In genomic region chr1:139478898-139479297, GRCm38 (mm10) we compare ENCODE assay signal across 29 mouse cellular contexts. TPM values are rescaled to one million over a fixed set of nuclear protein-coding genes. Genes with fewer than 3 reads are reported as not detected.
DNase-seq lines count a peak whose midpoint lies in the region; ATAC-seq lines count a peak whose summit lies in the region.
"Had no signal": no experiment of that assay in that cellular context is flagged by ENCODE, and none has a peak within 500 bp of the region (broad histone marks: within the 10 kb centered on the region; RNA-seq: fewer than 3 reads in every experiment).

No protein-coding gene starts in this region.

- H3K36me3 ChIP-seq in forebrain, embryonic 14.5 days (ENCODE audit: control insufficient read depth, insufficient read depth, low read length): peaks cover 79% of the 10 kb centered on the region
- peaks cover 17% of the 10 kb centered on the region for H3K36me3 ChIP-seq in forebrain, embryonic 11.5 days (ENCODE audit: control insufficient read depth, insufficient read depth, low read length)
- H3K36me3 ChIP-seq in neural tube, embryonic 14.5 days (ENCODE audit: control insufficient read depth, insufficient read depth, low read length): no peaks in the 10 kb centered on the region
- peaks cover 49% of the 10 kb centered on the region for H3K36me3 ChIP-seq in liver, embryonic 11.5 days (ENCODE audit: control insufficient read depth, insufficient read depth, low read length)

- DNase-seq in forebrain, embryonic 14.5 days (ENCODE audit: low spot score): peak; percentile 21
- no peak for DNase-seq in forebrain, embryonic 11.5 days (ENCODE audit: low spot score)
- peak; percentile 16 to 28 for DNase-seq in layer of hippocampus, postnatal 10 days (ENCODE audit: low spot score in 2 of 2)
- no peak for DNase-seq in layer of hippocampus, adult 9-10 months (ENCODE audit: low spot score)
- DNase-seq in neural tube, embryonic 10.5 days (ENCODE audit: extremely low spot score, low spot score): no peak
- DNase-seq in liver, embryonic 11.5 days (ENCODE audit: low spot score): no peak
- DNase-seq: adrenal gland, postnatal 25 days; cerebellum, adult 18-20 months; gastrocnemius, postnatal 14 days; heart, adult 2 months; heart, postnatal 4 days; kidney, postnatal 36 days; spleen, adult 18-20 months; thymus, postnatal 25 days had no signal

- no peaks in the 10 kb centered on the region for H3K4me1 ChIP-seq in forebrain, embryonic 14.5 days (ENCODE audit: control insufficient read depth, insufficient read depth, low read length)
- no peaks in the 10 kb centered on the region for H3K4me1 ChIP-seq in forebrain, embryonic 11.5 days (replicated peaks; ENCODE audit: control insufficient read depth, insufficient read depth, low read length)
- no peaks in the 10 kb centered on the region for H3K4me1 ChIP-seq in neural tube, embryonic 14.5 days (ENCODE audit: control insufficient read depth, insufficient read depth, low read length)
- no peaks in the 10 kb centered on the region for H3K4me1 ChIP-seq in liver, embryonic 11.5 days (replicated peaks; ENCODE audit: control insufficient read depth, insufficient read depth, low read length)
- H3K4me1 ChIP-seq: heart, embryonic 15.5 days had no signal

- no peak overlapping the region for H3K27ac ChIP-seq in forebrain, embryonic 14.5 days (ENCODE audit: low read depth, low read length)
- no peak overlapping the region for H3K27ac ChIP-seq in forebrain, embryonic 11.5 days (ENCODE audit: low read depth, low read length)
- no peak overlapping the region for H3K27ac ChIP-seq in neural tube, embryonic 14.5 days (ENCODE audit: low read depth, low read length)
- no peak overlapping the region for H3K27ac ChIP-seq in liver, embryonic 11.5 days (ENCODE audit: low read depth, low read length)
- H3K27ac ChIP-seq: heart, adult 2 months; heart, embryonic 15.5 days had no signal

- ATAC-seq in forebrain, embryonic 14.5 days: peak; percentile 26; the same call in 1 of the 2 replicates
- no peak for ATAC-seq in forebrain, embryonic 11.5 days (replicated peaks; ENCODE audit: low FRiP score)
- ATAC-seq in neural tube, embryonic 14.5 days (ENCODE audit: low read depth): peak; percentile 60; the same call in 1 of the 2 replicates
- ATAC-seq in erythroid progenitor cell, adult 5-6 weeks (replicated peaks; ENCODE audit: low FRiP score, poor library complexity, severe bottlenecking): 0 out of 2 replicates have a peak, but pooled peaks have one; percentile 21
- no peak for ATAC-seq in liver, embryonic 11.5 days (replicated peaks; ENCODE audit: low FRiP score)
- ATAC-seq: intestine, embryonic 16.5 days; lung, postnatal 0 days had no signal

- no peak overlapping the region for H3K9ac ChIP-seq in forebrain, embryonic 14.5 days (ENCODE audit: low read length)
- H3K9ac ChIP-seq in forebrain, embryonic 11.5 days (ENCODE audit: low read length): no peak overlapping the region
- no peak overlapping the region for H3K9ac ChIP-seq in neural tube, embryonic 14.5 days (replicated peaks; ENCODE audit: low read depth, low read length)
- no peak overlapping the region for H3K9ac ChIP-seq in liver, embryonic 11.5 days (ENCODE audit: low read depth, low read length)
- H3K9ac ChIP-seq: heart, embryonic 15.5 days had no signal

- H3K4me2 ChIP-seq in forebrain, embryonic 14.5 days (ENCODE audit: low read length): no peak overlapping the region
- H3K4me2 ChIP-seq in forebrain, embryonic 11.5 days (ENCODE audit: low read depth, low read length, severe bottlenecking): no peak overlapping the region
- no peak overlapping the region for H3K4me2 ChIP-seq in neural tube, embryonic 14.5 days (ENCODE audit: low read depth, low read length)
- H3K4me2 ChIP-seq in liver, embryonic 11.5 days: no peak overlapping the region
- H3K4me2 ChIP-seq: heart, embryonic 15.5 days had no signal

- no peak overlapping the region for H3K4me3 ChIP-seq in forebrain, embryonic 14.5 days (ENCODE audit: low read depth, low read length)
- H3K4me3 ChIP-seq in forebrain, embryonic 11.5 days (ENCODE audit: low read depth, low read length): no peak overlapping the region
- H3K4me3 ChIP-seq in neural tube, embryonic 14.5 days (ENCODE audit: low read depth, low read length): no peak overlapping the region
- no peak overlapping the region for H3K4me3 ChIP-seq in liver, embryonic 11.5 days (ENCODE audit: low read depth, low read length)
- H3K4me3 ChIP-seq: heart, adult 2 months; heart, embryonic 15.5 days had no signal

- H3K27me3 ChIP-seq in forebrain, embryonic 14.5 days (replicated peaks; ENCODE audit: control insufficient read depth, insufficient read depth, low read length): no peaks in the 10 kb centered on the region
- H3K27me3 ChIP-seq in forebrain, embryonic 11.5 days (ENCODE audit: control insufficient read depth, insufficient read depth, low read length): no peaks in the 10 kb centered on the region
- no peaks in the 10 kb centered on the region for H3K27me3 ChIP-seq in neural tube, embryonic 14.5 days (ENCODE audit: control insufficient read depth, insufficient read depth, low read length)
- H3K27me3 ChIP-seq in liver, embryonic 11.5 days (replicated peaks; ENCODE audit: control insufficient read depth, insufficient read depth, low read length): no peaks in the 10 kb centered on the region
- H3K27me3 ChIP-seq: CH12.LX; heart, embryonic 15.5 days had no signal

- no peaks in the 10 kb centered on the region for H3K9me3 ChIP-seq in forebrain, embryonic 14.5 days (replicated peaks; ENCODE audit: control insufficient read depth, low read length)
- no peaks in the 10 kb centered on the region for H3K9me3 ChIP-seq in forebrain, embryonic 11.5 days (ENCODE audit: control insufficient read depth, low read length)
- H3K9me3 ChIP-seq in neural tube, embryonic 14.5 days (ENCODE audit: control insufficient read depth, low read length): no peaks in the 10 kb centered on the region
- no peaks in the 10 kb centered on the region for H3K9me3 ChIP-seq in liver, embryonic 11.5 days (ENCODE audit: control insufficient read depth, low read length)
- H3K9me3 ChIP-seq: heart, embryonic 15.5 days had no signal

- WGBS in forebrain, embryonic 14.5 days: 89% methylated on average over 11 of the region's 11 CpGs
- 91% methylated on average over 11 of the region's 11 CpGs for WGBS in forebrain, embryonic 11.5 days
- 86% methylated on average over 11 of the region's 11 CpGs for WGBS in neural tube, embryonic 14.5 days
- WGBS in liver, embryonic 11.5 days: 92% methylated on average over 11 of the region's 11 CpGs

RNA-seq across cellular contexts. Expression of gene F13b, which starts 22.6 kb away (rescaled TPM):
- not detected in 2 replicates for polyA plus RNA-seq in forebrain, embryonic 14.5 days (2014; fragmentation: Nextera tagmentation; extraction: Ambion mirVana)
- not detected in 2 replicates for polyA plus RNA-seq in forebrain, embryonic 11.5 days (2014; fragmentation: Nextera tagmentation; extraction: Ambion mirVana)
- not detected for total RNA-seq in layer of hippocampus, postnatal 10 days (2021)
- polyA plus RNA-seq in neural tube, embryonic 14.5 days (2014; fragmentation: Nextera tagmentation; extraction: Ambion mirVana): not detected in 2 replicates
- 2.9 TPM in 1 of 2 replicates, not detected in the other for total RNA-seq in erythroid progenitor cell, adult 5-6 weeks (2015; ENCODE audit: low replicate concordance)
- total RNA-seq in erythroid progenitor cell, adult 5-6 weeks (2017; ENCODE audit: low replicate concordance): not detected in 2 replicates
- 1.2 and 1.5 TPM in 2 replicates for polyA plus RNA-seq in liver, embryonic 11.5 days (2014; fragmentation: Nextera tagmentation; extraction: Ambion mirVana)
- total RNA-seq: adrenal gland, postnatal 25 days; CH12.LX; gastrocnemius, postnatal 14 days; heart, adult 2 months; heart, postnatal 4 days; layer of hippocampus, postnatal 25 days; left cerebral cortex, postnatal 14 days; megakaryocyte-erythroid progenitor cell, adult 5-6 weeks; MEL; neutrophil, adult 5-6 weeks had no signal
- polyA plus RNA-seq: cortical plate, adult 2 months; embryonic facial prominence, embryonic 11.5 days; heart, adult 2 months; heart, embryonic 15.5 days; kidney, embryonic 14.5 days; limb, embryonic 14.5 days had no signal

RNA-seq across cellular contexts. Expression of gene Aspm, which starts 24.3 kb away (rescaled TPM):
- polyA plus RNA-seq in forebrain, embryonic 14.5 days (2014; fragmentation: Nextera tagmentation; extraction: Ambion mirVana): 12.8 and 14.4 TPM in 2 replicates
- 33.1 and 34.3 TPM in 2 replicates for polyA plus RNA-seq in forebrain, embryonic 11.5 days (2014; fragmentation: Nextera tagmentation; extraction: Ambion mirVana)
- 1 to 10 TPM; 3.1 to 3.2 TPM for total RNA-seq in layer of hippocampus, postnatal 10 days (2021)
- polyA plus RNA-seq in neural tube, embryonic 14.5 days (2014; fragmentation: Nextera tagmentation; extraction: Ambion mirVana): 2.3 and 2.5 TPM in 2 replicates
- total RNA-seq in erythroid progenitor cell, adult 5-6 weeks (2015; ENCODE audit: low replicate concordance): 212 and 227 TPM in 2 replicates
- 266 and 287 TPM in 2 replicates for total RNA-seq in erythroid progenitor cell, adult 5-6 weeks (2017; ENCODE audit: low replicate concordance)
- 16.1 and 19.0 TPM in 2 replicates for polyA plus RNA-seq in liver, embryonic 11.5 days (2014; fragmentation: Nextera tagmentation; extraction: Ambion mirVana)

RNA-seq across cellular contexts. Expression of gene Zbtb41, which starts 56.8 kb away (rescaled TPM):
- 17.4 and 25.0 TPM in 2 replicates for polyA plus RNA-seq in forebrain, embryonic 14.5 days (2014; fragmentation: Nextera tagmentation; extraction: Ambion mirVana)
- polyA plus RNA-seq in forebrain, embryonic 11.5 days (2014; fragmentation: Nextera tagmentation; extraction: Ambion mirVana): 18.3 and 21.0 TPM in 2 replicates
- 10 to 100 TPM; 33.1 to 37.2 TPM for total RNA-seq in layer of hippocampus, postnatal 10 days (2021)
- 24.6 and 26.5 TPM in 2 replicates for polyA plus RNA-seq in neural tube, embryonic 14.5 days (2014; fragmentation: Nextera tagmentation; extraction: Ambion mirVana)
- 6.5 and 7.1 TPM in 2 replicates for total RNA-seq in erythroid progenitor cell, adult 5-6 weeks (2015; ENCODE audit: low replicate concordance)
- total RNA-seq in erythroid progenitor cell, adult 5-6 weeks (2017; ENCODE audit: low replicate concordance): 5.8 and 7.3 TPM in 2 replicates
- polyA plus RNA-seq in liver, embryonic 11.5 days (2014; fragmentation: Nextera tagmentation; extraction: Ambion mirVana): 7.8 and 8.2 TPM in 2 replicates

Comparison
In these comparisons a context has a peak if more than half of its experiments do, and no peak if none do; other contexts are left out.
1. ATAC-seq: peak in forebrain, embryonic 14.5 days (single experiment), neural tube, embryonic 14.5 days (single experiment) and erythroid progenitor cell, adult 5-6 weeks (single experiment); none in forebrain, embryonic 11.5 days (single experiment) and liver, embryonic 11.5 days (single experiment).
2. DNase-seq: peak in forebrain, embryonic 14.5 days (single experiment) and layer of hippocampus, postnatal 10 days (2 of 2); none in forebrain, embryonic 11.5 days (single experiment), layer of hippocampus, adult 9-10 months (single experiment), neural tube, embryonic 10.5 days (single experiment) and liver, embryonic 11.5 days (single experiment).